Mouse (Mus musculus): Measurements from ENCODE around the gene Olfr543.

DNA sequence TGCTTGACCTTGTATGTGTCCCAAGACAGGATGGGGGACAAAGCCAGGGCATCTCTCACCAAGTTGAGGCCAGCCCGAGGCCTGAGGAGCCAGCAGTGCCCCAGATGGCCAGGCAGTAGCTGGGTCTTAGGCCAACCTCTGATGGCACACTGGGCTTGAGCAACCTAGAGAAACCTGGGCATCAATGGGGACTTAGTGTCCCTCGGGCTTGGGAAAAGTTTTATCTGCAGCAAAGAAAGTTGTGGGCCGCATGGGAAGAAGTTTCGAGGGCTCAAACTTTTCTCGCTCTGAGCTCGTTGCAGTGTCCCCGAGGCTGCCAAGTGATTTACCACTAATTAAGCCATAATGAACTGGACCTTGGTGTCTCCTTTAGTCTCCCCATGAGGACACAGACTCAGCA lies 28.2 kb upstream of the Olfr543 start:
- no peak for TF ChIP-seq CTCF (IDR thresholded peaks at IDR 0.05; ENCODE audit: low read depth, low read length)
- no peak for TF ChIP-seq GATA1 (IDR thresholded peaks at IDR 0.05; ENCODE audit: borderline replicate concordance, low read length)
- no peak for TF ChIP-seq POLR2AphosphoS5 (IDR thresholded peaks at IDR 0.05; ENCODE audit: insufficient replicate concordance, low read depth, low read length)
- TF ChIP-seq TAL1 (conservative IDR thresholded peaks at IDR 0.05; ENCODE audit: low read depth, low read length), result no peak
